Mouse (Mus musculus) ES-Bruce4 (cell line): ENCODE measurements around the gene Muc5b. TPM values are rescaled to one million over a fixed set of nuclear protein-coding genes. Genes with fewer than 3 reads are reported as not detected.

Experiments used
- H3K27ac ChIP-seq: 2 replicates; pipeline ENCODE4 v1.5.1; 2012; ENCODE audit warnings: low read length, inconsistent platforms; ENCODE audit not compliant: insufficient read depth
- H3K27me3 ChIP-seq: 2 replicates; pipeline ENCODE4 v1.6.1; 2012; ENCODE audit warnings: mild to moderate bottlenecking, low read length, inconsistent platforms; ENCODE audit not compliant: control insufficient read depth, poor library complexity, insufficient read depth, severe bottlenecking
- H3K36me3 ChIP-seq: 2 replicates; pipeline ENCODE4 v1.6.1; 2012; ENCODE audit warnings: inconsistent platforms, mild to moderate bottlenecking, low read length, moderate library complexity; ENCODE audit not compliant: control insufficient read depth, poor library complexity, insufficient read depth, severe bottlenecking
- H3K4me1 ChIP-seq: one replicate; pipeline ENCODE4 v1.8.1; 2011; ENCODE audit warnings: low read length; ENCODE audit not compliant: control insufficient read depth, insufficient read depth
- H3K4me3 ChIP-seq: 2 replicates; pipeline ENCODE4 v1.5.1; 2011; ENCODE audit warnings: low read depth, mild to moderate bottlenecking, low read length
- H3K9ac ChIP-seq: 2 replicates; pipeline ENCODE4 v1.6.1; 2012; ENCODE audit warnings: low read depth, mild to moderate bottlenecking, inconsistent platforms; ENCODE audit not compliant: poor library complexity, severe bottlenecking
- H3K9me3 ChIP-seq: replicated peaks from 2 replicates; pipeline ENCODE4 v1.6.1; 2012; ENCODE audit warnings: mild to moderate bottlenecking, low read length, inconsistent platforms; ENCODE audit not compliant: control insufficient read depth, poor library complexity, insufficient read depth, severe bottlenecking
- CTCF ChIP-seq: IDR thresholded peaks from one replicate; pipeline ENCODE4 v1.8.1; 2011; ENCODE audit warnings: low read depth, low read length
- EP300 ChIP-seq: IDR thresholded peaks from 2 replicates; pipeline ENCODE4 v1.6.1; 2011; ENCODE audit warnings: low read depth, low read length; ENCODE audit not compliant: insufficient read depth
- POLR2A ChIP-seq: IDR thresholded peaks from one replicate; pipeline ENCODE4 v1.8.1; 2011; ENCODE audit warnings: low read length; ENCODE audit not compliant: insufficient read depth
- polyA plus RNA-seq: library from polyadenylated mRNA; stranded (reverse); fragments of >200 nt; gene quantifications from 2 replicates; pipeline ENCODE4 v1.2.4, GENCODE M21; 2011; ENCODE audit warnings: low read depth; ENCODE audit not compliant: missing spikeins, insufficient read depth, insufficient read length

The Muc5b gene
- polyA plus RNA-seq, 1 experiment: not detected

GRCm38 (mm10) chr7:141815361-141815760 is 23.5 kb upstream of the Muc5b start:
- Histone ChIP-seq H3K4me3 (no peak overlapping the region), H3K27ac (no peak overlapping the region), H3K27me3 (no peaks in the 10 kb centered on the region), H3K4me1 (no peaks in the 10 kb centered on the region), H3K9ac (no peak overlapping the region), H3K9me3 (no peaks in the 10 kb centered on the region), H3K36me3 (no peaks in the 10 kb centered on the region)
- TF ChIP-seq EP300 (no peak), POLR2A (no peak), CTCF (no peak)

GRCm38 (mm10) chr7:141817355-141818075 is 21.4 kb upstream of the Muc5b start:
- H3K27ac ChIP-seq: no peak overlapping the region
- H3K9me3 ChIP-seq: no peaks in the 10 kb centered on the region
- no peaks in the 10 kb centered on the region for H3K27me3 ChIP-seq
- H3K36me3 ChIP-seq: no peaks in the 10 kb centered on the region
- H3K4me1 ChIP-seq: no peaks in the 10 kb centered on the region
- no peak overlapping the region for H3K4me3 ChIP-seq
- TF ChIP-seq POLR2A (no peak), CTCF (no peak), EP300 (no peak)
- no peak overlapping the region for H3K9ac ChIP-seq

- no peak for TF ChIP-seq EP300
- no peak for TF ChIP-seq POLR2A
- no peak for TF ChIP-seq CTCF
- H3K36me3 ChIP-seq: no peaks in the 10 kb centered on the region
- H3K27me3 ChIP-seq: no peaks in the 10 kb centered on the region
- no peak overlapping the region for H3K27ac ChIP-seq
- no peaks in the 10 kb centered on the region for H3K9me3 ChIP-seq
- no peak overlapping the region for H3K4me3 ChIP-seq
- H3K4me1 ChIP-seq: no peaks in the 10 kb centered on the region
- no peak overlapping the region for H3K9ac ChIP-seq
Observed at GRCm38 (mm10) chr7:141818267-141818666, 20.6 kb upstream of the Muc5b start.

- no peaks in the 10 kb centered on the region for H3K27me3 ChIP-seq
- no peak overlapping the region for H3K4me3 ChIP-seq
- no peaks in the 10 kb centered on the region for H3K9me3 ChIP-seq
- no peak for TF ChIP-seq POLR2A
- TF ChIP-seq EP300: no peak
- no peak for TF ChIP-seq CTCF
- no peaks in the 10 kb centered on the region for H3K4me1 ChIP-seq
- no peak overlapping the region for H3K27ac ChIP-seq
- H3K36me3 ChIP-seq: no peaks in the 10 kb centered on the region
- H3K9ac ChIP-seq: no peak overlapping the region
Observed at GRCm38 (mm10) chr7:141822582-141823261, 16.1 kb upstream of the Muc5b start.

- no peaks in the 10 kb centered on the region for H3K36me3 ChIP-seq
- H3K4me3 ChIP-seq: no peak overlapping the region
- no peaks in the 10 kb centered on the region for H3K9me3 ChIP-seq
- H3K9ac ChIP-seq: no peak overlapping the region
- no peaks in the 10 kb centered on the region for H3K27me3 ChIP-seq
- no peak overlapping the region for H3K27ac ChIP-seq
- H3K4me1 ChIP-seq: no peaks in the 10 kb centered on the region
- TF ChIP-seq EP300 (no peak), POLR2A (no peak), CTCF (no peak)
Observed at GRCm38 (mm10) chr7:141823699-141824098, 15.2 kb upstream of the Muc5b start.

GRCm38 (mm10) chr7:141824398-141824797 is 14.5 kb upstream of the Muc5b start:
- TF ChIP-seq EP300 (no peak), POLR2A (no peak), CTCF (no peak)
- no peaks in the 10 kb centered on the region for H3K27me3 ChIP-seq
- H3K9ac ChIP-seq: no peak overlapping the region
- H3K4me1 ChIP-seq: no peaks in the 10 kb centered on the region
- no peak overlapping the region for H3K4me3 ChIP-seq
- H3K36me3 ChIP-seq: no peaks in the 10 kb centered on the region
- H3K9me3 ChIP-seq: no peaks in the 10 kb centered on the region
- H3K27ac ChIP-seq: no peak overlapping the region
